Mouse (Mus musculus) layer of hippocampus, postnatal 14 days (tissue): ENCODE data around the gene Plagl2. TPM values are rescaled to one million over a fixed set of nuclear protein-coding genes. Genes with fewer than 3 reads are reported as not detected.
"Not testable (repeated sequence)": the region's sequence is repeated elsewhere in the genome, so short reads cannot be mapped to it uniquely, and the experiment has no call there.

Source experiments
- DNase-seq, 2 experiments: peaks; one replicate each; pipeline ENCODE4 v3.0.0; 2021 to 2022; ENCODE audit warnings: low spot score in 2 of 2, mixed read lengths in 1 of 2
- long read RNA-seq, 2 experiments: library from polyadenylated mRNA; stranded (forward); transcript quantifications; one replicate each; pipeline ENCODE4 v2.0.0; 2021
- total RNA-seq, 2 experiments: library from RNA; stranded (reverse); gene quantifications; 2 replicates each; pipeline ENCODE4 v1.2.3; 2021

Gene Plagl2
- 1 to 10 TPM; 4.5 to 5.3 TPM for total RNA-seq
- long read RNA-seq, experiment 1, result 0 reads
- long read RNA-seq, experiment 2, partial matches to known transcripts, result 0 of 1 reads
- long read RNA-seq, experiment 2, other reads (novel, unspliced or antisense), result 1 of 1 reads

DNA sequence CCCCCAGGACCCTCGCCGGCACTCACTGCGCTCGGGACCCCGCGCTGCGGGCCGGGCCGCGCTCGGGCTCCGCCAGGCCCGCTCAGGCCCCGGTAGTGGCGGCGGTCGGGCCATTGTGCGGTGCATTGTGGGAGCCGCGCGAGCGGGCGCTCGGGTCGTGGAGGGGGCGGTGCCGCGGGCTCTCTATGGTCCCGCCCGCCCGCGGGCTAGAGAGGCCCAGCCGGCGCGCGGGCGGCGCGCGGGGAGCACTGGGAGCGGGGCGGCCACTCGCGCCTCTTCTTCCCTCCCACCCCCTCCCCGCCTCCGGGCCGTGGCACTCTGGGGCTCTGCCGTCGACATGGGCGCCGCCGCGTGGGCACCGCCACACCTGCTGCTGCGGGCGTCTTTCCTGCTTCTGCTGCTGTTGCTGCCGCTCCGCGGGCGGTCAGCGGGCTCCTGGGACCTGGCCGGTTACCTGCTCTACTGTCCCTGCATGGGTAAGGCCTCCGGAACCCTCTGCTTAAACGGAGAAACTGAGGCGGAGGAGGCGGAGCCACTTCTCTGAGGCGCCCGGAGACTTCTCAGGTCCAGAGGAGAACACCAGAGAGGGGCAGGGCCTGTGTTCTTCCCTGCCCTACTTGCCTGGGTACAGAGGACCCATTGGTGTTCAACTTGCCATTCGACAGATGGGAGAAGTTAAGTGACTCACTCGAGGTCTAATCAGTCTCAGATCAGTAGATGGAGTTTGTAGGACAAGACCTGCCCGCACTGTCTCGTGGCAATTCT, at the start of gene Plagl2, which contains the start of gene Pofut1:
Plagl2 (minus strand) TSS at position 177 of the 765 bp plus-strand sequence.
Pofut1 (plus strand) TSS at position 284 of the 765 bp plus-strand sequence.
- peak; percentile 77 to 90 for DNase-seq

- no peak for DNase-seq
Measured at GRCm38 (mm10) chr2:153287835-153288234, 46.6 kb upstream of the Plagl2 start.

- no peak for DNase-seq
Measured at GRCm38 (mm10) chr2:153286524-153286923, 45.3 kb upstream of the Plagl2 start.

DNA sequence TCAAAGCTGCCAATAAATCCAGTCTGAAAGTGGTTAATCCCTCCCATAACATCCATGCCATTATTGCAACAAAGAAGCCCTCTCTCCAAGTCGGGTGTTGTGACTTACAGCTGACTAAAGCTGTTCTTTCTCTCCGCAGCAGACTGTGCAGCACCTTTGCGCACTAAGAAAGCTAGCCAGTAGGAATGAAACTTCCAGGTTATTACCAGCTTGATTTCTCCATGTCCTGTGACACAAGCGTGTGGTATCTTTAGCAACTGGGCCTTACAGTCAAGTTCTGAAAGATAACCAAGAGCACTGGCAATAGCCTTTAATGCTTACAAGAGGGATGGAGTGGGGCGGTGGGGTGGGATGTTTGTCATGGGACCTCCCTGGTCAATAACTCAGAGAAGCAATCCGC, 42.7 kb upstream of the Plagl2 start:
- DNase-seq, result no peak

DNA sequence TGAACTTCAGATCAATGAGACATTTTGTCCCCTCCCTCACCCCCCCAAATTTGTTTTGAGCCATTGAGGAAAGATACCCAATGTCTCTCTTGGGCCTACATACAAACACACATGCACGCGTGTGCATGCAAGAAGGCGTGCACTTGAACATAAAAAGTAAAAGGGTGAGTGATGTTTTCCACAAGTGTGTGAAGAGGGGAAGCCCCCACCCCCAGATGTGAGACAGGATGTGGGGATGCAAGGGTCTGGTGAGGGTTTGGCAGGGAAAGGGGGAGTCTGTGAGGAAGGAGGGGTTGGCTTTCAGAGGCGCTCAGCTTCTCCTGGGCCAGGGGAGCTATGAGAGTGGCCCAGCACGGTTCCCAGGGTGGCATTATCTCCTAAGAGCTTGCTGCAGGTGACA, 37.1 kb upstream of the Plagl2 start:
- DNase-seq, result no peak

GRCm38 (mm10) chr2:153276846-153277245, 35.6 kb upstream of the Plagl2 start:
- DNase-seq, result not testable (repeated sequence)

DNA sequence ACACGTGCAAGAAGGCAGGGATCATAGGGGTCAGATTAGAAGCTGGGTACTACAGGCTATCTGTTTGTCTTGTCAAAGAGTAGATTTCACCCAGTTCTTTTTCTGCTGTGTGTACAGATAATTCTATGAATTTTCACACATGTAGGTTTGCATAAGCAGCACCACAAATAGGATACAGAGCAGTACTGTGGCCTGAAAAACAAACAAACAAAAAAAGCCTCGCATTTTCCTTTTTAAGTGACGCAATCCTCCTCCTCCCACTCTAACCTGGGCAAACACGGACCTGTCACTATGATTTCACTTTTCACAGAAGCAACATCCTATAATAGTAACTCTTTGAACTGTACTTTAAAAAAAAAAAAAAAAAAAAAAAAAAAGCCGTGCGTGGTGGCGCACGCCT, 35.2 kb upstream of the Plagl2 start:
- no peak for DNase-seq

DNA sequence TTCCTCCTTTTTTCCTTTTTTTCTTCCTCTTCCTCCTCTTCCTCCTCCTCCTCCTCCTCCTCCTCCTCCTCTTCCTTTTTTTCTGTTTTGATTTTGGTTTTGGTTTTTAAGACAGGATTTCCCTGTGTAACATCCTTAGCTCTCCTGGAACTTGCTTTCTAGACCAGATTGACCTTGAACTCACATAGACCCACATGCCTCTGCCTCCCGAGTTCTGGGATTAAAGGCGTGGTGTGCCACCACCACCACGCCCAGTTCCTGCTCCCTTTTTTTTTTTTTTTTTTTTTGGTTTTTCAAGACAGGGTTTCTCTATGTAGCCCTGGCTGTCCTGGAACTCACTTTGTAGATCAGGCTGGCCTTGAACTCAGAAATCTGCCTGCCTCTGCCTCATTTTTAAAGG, 34.4 kb upstream of the Plagl2 start:
- not testable (repeated sequence) for DNase-seq

GRCm38 (mm10) chr2:153274919-153275247, 33.7 kb upstream of the Plagl2 start:
- no peak for DNase-seq

- not testable (repeated sequence) for DNase-seq
Measured at GRCm38 (mm10) chr2:153274200-153274918, 33.1 kb upstream of the Plagl2 start.

DNA sequence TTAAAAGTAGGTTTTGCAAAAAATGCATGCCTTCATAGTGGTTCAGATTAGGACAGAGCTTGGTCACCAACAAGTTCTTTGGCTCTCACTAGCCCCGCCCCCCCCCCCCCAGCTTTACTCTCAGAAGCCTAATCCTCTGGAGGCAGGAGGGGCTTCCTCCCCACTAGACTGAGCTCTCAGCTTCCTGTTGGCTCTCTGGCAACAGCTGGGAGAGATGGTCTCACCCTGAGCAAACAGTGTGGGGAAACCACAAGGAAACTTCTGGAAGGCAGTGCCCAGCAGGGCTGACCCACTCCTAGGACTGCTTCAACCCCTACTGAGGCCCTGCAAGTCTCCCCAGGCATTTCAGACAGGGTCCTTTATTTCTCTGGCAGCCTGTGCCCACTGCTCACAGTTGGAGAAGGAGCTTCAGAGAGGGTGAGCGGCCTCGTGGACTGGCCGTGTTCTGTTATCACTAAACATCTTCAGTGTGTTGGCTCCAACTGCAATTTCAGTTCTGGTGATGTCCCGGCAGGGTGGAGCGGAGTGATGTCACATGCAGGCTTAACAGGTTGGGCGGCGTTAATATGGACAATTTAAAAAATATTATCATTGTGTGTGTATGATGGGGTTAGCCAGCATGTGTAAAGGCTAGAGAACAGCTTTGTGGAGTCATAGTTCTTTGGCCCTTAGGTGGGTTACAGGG, 29.1 kb upstream of the Plagl2 start:
- DNase-seq, result not testable (repeated sequence)

DNA sequence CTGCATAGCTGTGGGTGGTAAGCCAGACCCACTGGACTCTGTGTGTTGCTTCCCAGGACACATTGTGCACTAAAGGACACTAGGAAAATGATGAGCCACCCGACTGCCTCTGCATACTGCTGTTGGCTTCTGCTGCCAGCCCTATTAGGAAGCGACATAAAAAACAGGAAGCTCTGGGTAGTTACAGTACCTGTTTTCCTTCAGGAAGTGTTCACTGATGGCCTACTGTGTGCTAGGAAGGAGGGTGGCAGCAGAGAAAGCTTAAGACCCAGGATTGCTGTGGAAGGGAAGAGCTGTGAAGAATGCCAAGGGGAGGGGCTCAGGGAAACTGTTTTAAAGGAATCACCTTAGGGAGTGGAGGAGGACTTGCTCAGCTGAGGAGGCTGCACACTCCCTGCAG, 26.1 kb upstream of the Plagl2 start:
- no peak for DNase-seq

GRCm38 (mm10) chr2:153263053-153263452, 21.8 kb upstream of the Plagl2 start:
- DNase-seq, result no peak

DNA sequence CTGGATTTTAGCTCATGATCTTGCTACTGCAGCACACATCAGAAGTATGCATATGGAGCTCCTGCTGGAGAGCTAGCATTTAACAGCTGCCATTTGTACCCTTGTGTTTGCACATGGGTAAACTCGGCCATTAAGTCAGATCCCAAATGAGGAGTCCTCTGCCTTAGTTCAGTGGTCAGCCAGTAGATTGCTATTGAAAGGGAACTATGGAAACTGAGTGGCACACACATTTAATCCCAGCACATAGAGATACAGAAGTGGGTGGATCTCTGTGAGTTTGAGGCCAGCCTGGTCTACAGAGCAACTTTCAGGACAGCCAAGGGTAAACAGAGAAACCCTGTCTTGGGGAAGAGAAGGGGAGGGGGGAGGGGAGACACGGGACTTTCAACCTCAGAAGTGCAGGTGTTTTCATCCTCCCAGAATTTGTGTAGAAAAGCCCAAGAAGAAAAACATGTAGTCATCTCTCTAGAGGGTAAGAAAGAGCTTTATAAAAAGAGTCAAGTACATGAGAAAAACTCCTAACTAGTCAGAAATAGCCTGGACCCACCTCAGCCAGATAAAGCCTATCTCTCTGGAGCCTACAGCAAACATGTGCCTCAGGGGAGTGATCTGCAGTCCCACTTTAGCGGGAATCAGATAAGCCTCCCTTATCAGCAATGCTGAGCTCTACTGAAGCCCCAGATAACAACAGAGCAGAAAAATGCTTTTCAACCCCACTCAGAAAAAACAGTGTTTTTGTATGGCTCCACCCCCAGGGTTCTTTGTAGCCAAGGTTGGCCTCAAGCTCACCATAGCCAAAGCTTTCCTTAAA, 18.8 kb upstream of the Plagl2 start:
- DNase-seq, result no peak

- no peak for DNase-seq
Measured at GRCm38 (mm10) chr2:153259030-153259863, 18.0 kb upstream of the Plagl2 start.

GRCm38 (mm10) chr2:153256604-153257003, 15.4 kb upstream of the Plagl2 start:
- no peak for DNase-seq

GRCm38 (mm10) chr2:153249751-153250150, 8.5 kb upstream of the Plagl2 start:
- no peak for DNase-seq

DNA sequence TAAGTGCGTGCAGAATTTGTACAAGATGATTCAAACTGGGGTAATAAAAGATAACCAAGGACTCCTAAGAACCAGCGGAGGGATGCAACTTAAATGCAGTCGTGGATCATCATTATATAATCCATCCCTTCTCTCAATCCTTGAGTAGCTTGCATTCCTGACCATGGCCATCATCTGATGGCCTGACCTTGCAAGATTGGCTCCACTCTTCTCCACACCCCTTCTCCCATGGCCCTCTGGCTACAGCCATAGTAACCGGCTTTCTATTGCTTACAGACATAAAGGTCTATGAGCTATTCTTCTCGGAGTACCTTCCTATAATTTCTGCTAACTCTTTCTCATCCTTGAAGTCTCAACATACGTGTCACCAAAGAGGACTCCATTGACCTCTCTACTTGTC, 930 bp upstream of the Plagl2 start:
- no peak for DNase-seq

DNA sequence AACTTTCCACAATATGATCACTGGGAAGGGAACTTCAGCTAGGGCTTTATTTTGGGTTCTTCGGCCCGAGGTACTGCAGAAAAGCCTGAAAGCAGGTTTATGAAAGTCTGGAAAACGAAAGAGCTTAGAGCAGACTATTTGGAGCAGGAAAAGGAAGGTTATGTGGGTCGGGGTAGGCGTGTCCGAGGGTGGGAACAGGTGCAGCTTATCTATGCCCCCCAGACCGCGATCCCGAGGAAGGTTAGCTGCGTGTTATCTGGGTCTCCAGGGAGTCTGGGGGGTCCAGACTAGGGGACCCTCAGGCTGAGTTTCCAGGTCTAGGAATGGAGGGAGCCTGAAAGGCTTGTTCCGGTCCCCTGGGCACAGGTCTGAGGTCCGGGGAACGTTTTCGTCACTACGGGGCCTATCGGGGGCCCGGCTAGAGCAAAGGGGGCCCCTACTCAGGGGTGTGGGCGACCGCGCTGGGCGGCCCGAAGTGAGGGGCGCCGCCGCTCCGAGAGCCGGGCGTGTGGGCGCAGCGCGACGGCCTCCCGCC, 458 bp downstream of the Plagl2 start:
- no peak for DNase-seq
